ENCODE assay signal across 8 mouse cellular contexts in genomic region chr15:27629800-27630600, GRCm38 (mm10). TPM values are rescaled to one million over a fixed set of nuclear protein-coding genes. Genes with fewer than 3 reads are reported as not detected.
A peak's percentile ranks its signal among the peaks of the same experiment; 100 is the strongest.
DNase-seq lines count a peak whose midpoint lies in the region; ATAC-seq and TF ChIP-seq lines count a peak whose summit lies in the region.

No protein-coding gene starts in this region.

- no peaks in the 10 kb centered on the region for H3K9me3 ChIP-seq in heart, embryonic 16.5 days (replicated peaks; ENCODE audit: control insufficient read depth, low read length)
- no peaks in the 10 kb centered on the region for H3K9me3 ChIP-seq in limb, embryonic 11.5 days (ENCODE audit: control insufficient read depth, low read length)
- no peaks in the 10 kb centered on the region for H3K9me3 ChIP-seq in midbrain, embryonic 15.5 days

- ATAC-seq in heart, embryonic 16.5 days (replicated peaks; ENCODE audit: extremely low read depth, insufficient read depth, low FRiP score) = peak; percentile 59
- peak; percentile 72 for ATAC-seq in limb, embryonic 11.5 days (ENCODE audit: insufficient number of reproducible peaks, low FRiP score, low TSS enrichment, low read depth)
- ATAC-seq in midbrain, embryonic 15.5 days (replicated peaks) = peak; percentile 85
- ATAC-seq in megakaryocyte-erythroid progenitor cell, adult 5-6 weeks (replicated peaks; ENCODE audit: low FRiP score, low TSS enrichment, poor library complexity, severe bottlenecking) = no peak

- H3K9ac ChIP-seq in heart, embryonic 16.5 days (ENCODE audit: low read length) = peak overlapping the region; percentile 92
- H3K9ac ChIP-seq in limb, embryonic 11.5 days (ENCODE audit: low read length) = peak overlapping the region; percentile 76
- H3K9ac ChIP-seq in midbrain, embryonic 15.5 days = peak overlapping the region; percentile 68

- H3K4me2 ChIP-seq in heart, embryonic 16.5 days (ENCODE audit: low read depth, low read length) = peak overlapping the region; percentile 68
- peak overlapping the region; percentile 81 for H3K4me2 ChIP-seq in limb, embryonic 11.5 days (ENCODE audit: low read depth, severe bottlenecking)
- H3K4me2 ChIP-seq in midbrain, embryonic 15.5 days = peak overlapping the region; percentile 76

- peak; percentile 10 to 38 for DNase-seq in thymus, postnatal 10 days (ENCODE audit: low spot score in 2 of 2)
- DNase-seq in thymus, postnatal 36 days = no peak
- peak; percentile 26 for DNase-seq in limb, embryonic 11.5 days (ENCODE audit: low spot score)
- no peak for DNase-seq in MN1 (ENCODE audit: low spot score)

- peaks cover 4% of the 10 kb centered on the region; the same call in 1 of the 2 replicates for H3K36me3 ChIP-seq in heart, embryonic 16.5 days (ENCODE audit: control insufficient read depth, insufficient read depth)
- H3K36me3 ChIP-seq in limb, embryonic 11.5 days (ENCODE audit: control insufficient read depth, insufficient read depth, low read length) = no peaks in the 10 kb centered on the region
- no peaks in the 10 kb centered on the region for H3K36me3 ChIP-seq in midbrain, embryonic 15.5 days (replicated peaks)

- no peak overlapping the region for H3K27ac ChIP-seq in cortical plate, adult 2 months (ENCODE audit: insufficient read depth, low read length)
- H3K27ac ChIP-seq in heart, embryonic 16.5 days (ENCODE audit: low read length) = peak overlapping the region; percentile 76
- H3K27ac ChIP-seq in limb, embryonic 11.5 days (replicated peaks; ENCODE audit: low read depth, low read length) = no peak overlapping the region
- H3K27ac ChIP-seq in midbrain, embryonic 15.5 days = peak overlapping the region; percentile 53

- H3K4me3 ChIP-seq in cortical plate, adult 2 months (ENCODE audit: insufficient read depth, low read length) = peak overlapping the region; percentile 59
- H3K4me3 ChIP-seq in heart, embryonic 16.5 days (ENCODE audit: low read length) = peak overlapping the region; percentile 88
- H3K4me3 ChIP-seq in limb, embryonic 11.5 days (ENCODE audit: low read depth, low read length) = peak overlapping the region; percentile 71
- H3K4me3 ChIP-seq in midbrain, embryonic 15.5 days = peak overlapping the region; percentile 90

- no peaks in the 10 kb centered on the region for H3K27me3 ChIP-seq in heart, embryonic 16.5 days (ENCODE audit: control insufficient read depth, insufficient read depth, low read length)
- no peaks in the 10 kb centered on the region for H3K27me3 ChIP-seq in limb, embryonic 11.5 days (ENCODE audit: control insufficient read depth, insufficient read depth, low read length)
- no peaks in the 10 kb centered on the region for H3K27me3 ChIP-seq in midbrain, embryonic 15.5 days (replicated peaks)

- no peak for TF ChIP-seq POLR2A in cortical plate, adult 2 months (IDR thresholded peaks at IDR 0.05; ENCODE audit: extremely low read depth, insufficient read depth, low read length)

- H3K4me1 ChIP-seq in cortical plate, adult 2 months (ENCODE audit: control insufficient read depth, insufficient read depth, low read length) = peaks cover 7% of the 10 kb centered on the region
- H3K4me1 ChIP-seq in heart, embryonic 16.5 days (ENCODE audit: control insufficient read depth, insufficient read depth, low read length) = peaks cover 47% of the 10 kb centered on the region
- H3K4me1 ChIP-seq in limb, embryonic 11.5 days (ENCODE audit: control insufficient read depth, insufficient read depth, low read length) = peaks cover 6% of the 10 kb centered on the region
- H3K4me1 ChIP-seq in midbrain, embryonic 15.5 days = peaks cover 24% of the 10 kb centered on the region

- 1% methylated on average over 52 of the region's 53 CpGs for WGBS in heart, embryonic 16.5 days
- WGBS in limb, embryonic 11.5 days = 3% methylated on average over 50 of the region's 53 CpGs
- WGBS in midbrain, embryonic 15.5 days = 2% methylated on average over 53 of the region's 53 CpGs

- TF ChIP-seq CTCF in cortical plate, adult 2 months (IDR thresholded peaks at IDR 0.05; ENCODE audit: extremely low read depth, insufficient read depth, low read length) = no peak

RNA-seq across cellular contexts. Expression of gene Otulin, which starts 0.5 kb away (rescaled TPM):
- polyA plus RNA-seq in cortical plate, adult 2 months (2012; rRNA removed) = 23.9 and 24.0 TPM in 2 replicates
- polyA plus RNA-seq in heart, embryonic 16.5 days (2015; fragmentation: Nextera tagmentation; extraction: Ambion mirVana) = 25.1 and 26.0 TPM in 2 replicates
- polyA plus RNA-seq in limb, embryonic 11.5 days (2014; fragmentation: Nextera tagmentation; extraction: Ambion mirVana) = 37.8 and 38.0 TPM in 2 replicates
- polyA plus RNA-seq in midbrain, embryonic 15.5 days (2015; fragmentation: Nextera tagmentation; extraction: Ambion mirVana) = 22.3 and 24.2 TPM in 2 replicates
- total RNA-seq in megakaryocyte-erythroid progenitor cell, adult 5-6 weeks (2014; fragmentation: Nextera tagmentation) = 36.3 and 51.2 TPM in 2 replicates
- 31.0 and 32.2 TPM in 2 replicates for total RNA-seq in megakaryocyte-erythroid progenitor cell, adult 5-6 weeks (2017)

RNA-seq across cellular contexts. Expression of gene Otulinl, which starts 51.4 kb away (rescaled TPM):
- polyA plus RNA-seq in cortical plate, adult 2 months (2012; rRNA removed) = 17.8 and 21.1 TPM in 2 replicates
- polyA plus RNA-seq in heart, embryonic 16.5 days (2015; fragmentation: Nextera tagmentation; extraction: Ambion mirVana) = 7.3 and 7.6 TPM in 2 replicates
- 9.1 and 11.8 TPM in 2 replicates for polyA plus RNA-seq in limb, embryonic 11.5 days (2014; fragmentation: Nextera tagmentation; extraction: Ambion mirVana)
- polyA plus RNA-seq in midbrain, embryonic 15.5 days (2015; fragmentation: Nextera tagmentation; extraction: Ambion mirVana) = 9.7 and 13.3 TPM in 2 replicates
- 6.9 and 12.7 TPM in 2 replicates for total RNA-seq in megakaryocyte-erythroid progenitor cell, adult 5-6 weeks (2014; fragmentation: Nextera tagmentation)
- 3.6 and 4.0 TPM in 2 replicates for total RNA-seq in megakaryocyte-erythroid progenitor cell, adult 5-6 weeks (2017)

Comparison
In these comparisons a context has a peak if more than half of its experiments do, and no peak if none do; other contexts are left out.
1. DNase-seq: peak in thymus, postnatal 10 days (2 of 2) and limb, embryonic 11.5 days (single experiment); none in thymus, postnatal 36 days (0 of 2) and MN1 (single experiment).
2. H3K27ac ChIP-seq: peak in heart, embryonic 16.5 days (single experiment) and midbrain, embryonic 15.5 days (single experiment); none in cortical plate, adult 2 months (single experiment) and limb, embryonic 11.5 days (single experiment).
3. Peak in every context shown above with its lines, with median percentiles within 50 percentile points of each other: H3K4me3 ChIP-seq, H3K4me2 ChIP-seq and H3K9ac ChIP-seq.